Mouse (Mus musculus): ENCODE data around the gene 4933402N03Rik.

GRCm38 (mm10) chr7:131169099-131169498 is 23.0 kb upstream of the 4933402N03Rik start:
- no peak for TF ChIP-seq CTCF (IDR thresholded peaks at IDR 0.05; ENCODE audit: low read depth)
- no peak for TF ChIP-seq EP300 (optimal IDR thresholded peaks at IDR 0.05)
